Mouse (Mus musculus) thymus, postnatal 4 days (tissue): ENCODE measurements at regions not wholly inside any gene's neighbourhood (a gene's known extent, or its start where the extent isn't known, plus 50 kb on each side); places are given as distances from the start of the nearest gene placed in this dataset.

Source experiments
- DNase-seq: peaks from one replicate; pipeline ENCODE4 v3.0.0; 2021

DNA sequence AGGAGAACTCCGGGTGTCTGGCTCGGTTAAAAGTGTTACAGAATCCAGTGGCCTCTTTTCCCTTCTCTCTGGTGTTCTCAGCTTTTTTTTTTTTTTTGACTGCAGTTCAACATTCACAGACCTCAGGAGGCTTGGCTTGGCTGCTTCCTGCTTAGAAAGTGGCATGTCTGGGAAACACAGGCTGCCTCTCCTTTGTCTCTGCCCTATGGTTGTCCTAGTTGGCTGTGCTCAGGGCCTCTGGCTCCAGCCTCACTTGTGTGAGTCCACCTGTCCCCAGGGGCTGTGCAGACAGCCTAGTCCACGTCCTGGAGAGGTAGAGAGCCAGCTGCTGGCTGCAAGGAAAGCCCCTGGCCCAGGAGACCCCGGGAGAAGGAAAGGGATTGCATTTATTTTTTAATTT, 212.3 kb upstream of the Rbfox1 start:
- no peak for DNase-seq

DNA sequence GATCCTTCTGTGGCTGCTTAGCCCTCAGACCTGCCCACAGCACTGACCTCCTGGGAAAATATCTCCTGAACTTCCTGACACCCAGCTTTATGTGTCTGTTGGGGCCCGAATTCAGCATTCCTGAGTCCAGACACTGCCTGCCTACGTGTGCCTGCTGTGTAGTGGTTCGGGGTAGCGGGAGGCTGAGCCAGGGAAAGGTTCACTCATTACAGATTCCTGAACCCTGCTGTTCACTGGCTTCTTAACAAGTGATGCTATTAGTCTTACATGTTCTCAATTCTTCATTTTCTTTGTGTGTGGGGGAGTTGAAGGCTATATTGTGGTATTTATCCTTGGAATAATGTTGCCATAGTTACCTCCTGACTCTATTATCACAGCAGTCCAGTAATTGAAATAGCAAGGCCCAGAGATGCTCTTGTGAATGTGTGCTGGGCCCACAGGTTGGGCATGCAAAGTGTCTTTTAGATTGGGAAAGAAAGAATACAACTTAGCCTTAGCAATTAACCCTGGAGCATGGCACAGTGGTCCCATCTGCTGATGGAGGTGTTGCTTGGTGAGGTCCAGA, 216.7 kb upstream of the Rbfox1 start:
- no peak for DNase-seq

DNA sequence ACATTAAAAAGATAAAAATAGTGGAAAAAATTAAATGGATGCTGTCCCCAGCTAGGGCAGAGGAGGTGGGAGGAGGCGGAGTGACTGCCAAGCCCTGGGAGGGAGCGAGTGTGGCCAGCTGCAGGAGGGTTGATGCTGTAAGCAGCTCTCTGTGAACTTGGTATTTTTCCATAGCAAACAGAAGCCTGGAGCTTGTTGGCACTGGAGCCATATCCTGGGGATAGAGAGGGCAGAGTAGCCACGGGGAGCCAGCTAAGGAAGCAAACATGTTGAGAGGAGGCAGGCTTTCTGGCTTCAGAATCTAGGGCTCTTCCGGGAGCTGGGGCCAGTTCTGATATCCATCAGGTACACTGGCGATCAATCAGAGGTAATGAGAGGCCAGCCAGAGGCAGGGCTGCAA, 223.2 kb upstream of the Rbfox1 start:
- no peak for DNase-seq

GRCm38 (mm10) chr16:5651551-5651950, 233.6 kb upstream of the Rbfox1 start:
- no peak for DNase-seq

DNA sequence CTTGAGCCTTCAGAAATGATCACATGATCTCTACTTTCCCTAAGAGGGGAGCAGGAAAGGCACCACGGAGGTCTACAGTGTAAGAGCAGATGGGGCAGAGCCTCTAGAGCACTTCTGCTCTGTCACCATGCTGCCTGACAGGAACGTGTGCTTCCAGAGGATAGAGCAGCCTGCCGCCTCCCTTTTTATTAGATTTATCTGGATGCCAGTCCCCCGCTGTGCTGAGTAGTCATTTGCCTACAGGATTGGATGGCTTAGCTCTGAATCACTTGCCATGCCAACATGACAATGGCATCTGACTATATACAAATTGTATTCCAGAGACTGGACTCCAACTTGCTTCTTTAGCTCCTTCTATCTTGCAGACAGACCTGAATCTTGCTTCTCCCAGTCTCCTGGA, 234.2 kb upstream of the Rbfox1 start:
- no peak for DNase-seq

GRCm38 (mm10) chr16:5639956-5640355, 245.2 kb upstream of the Rbfox1 start:
- no peak for DNase-seq

DNA sequence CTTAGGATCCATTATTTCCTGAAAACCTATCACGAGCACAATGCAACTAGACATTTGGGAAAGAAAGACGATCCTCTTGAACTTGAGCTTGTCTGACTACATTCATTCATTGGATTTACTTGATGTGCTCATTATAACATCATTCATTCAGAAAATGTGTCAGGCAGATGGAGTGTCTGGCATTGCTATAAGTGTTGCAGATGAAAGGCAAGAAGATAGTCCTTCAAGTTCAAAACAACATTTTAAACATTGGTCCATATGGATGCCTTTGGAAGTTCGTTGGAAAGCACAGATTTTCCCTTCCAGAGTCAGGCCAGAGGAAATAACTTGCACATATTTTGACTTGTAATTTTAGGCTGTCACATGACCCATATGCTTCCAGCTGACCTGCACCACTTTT, 255.2 kb upstream of the Rbfox1 start:
- no peak for DNase-seq

GRCm38 (mm10) chr16:5627910-5628309, 257.2 kb upstream of the Rbfox1 start:
- no peak for DNase-seq

DNA sequence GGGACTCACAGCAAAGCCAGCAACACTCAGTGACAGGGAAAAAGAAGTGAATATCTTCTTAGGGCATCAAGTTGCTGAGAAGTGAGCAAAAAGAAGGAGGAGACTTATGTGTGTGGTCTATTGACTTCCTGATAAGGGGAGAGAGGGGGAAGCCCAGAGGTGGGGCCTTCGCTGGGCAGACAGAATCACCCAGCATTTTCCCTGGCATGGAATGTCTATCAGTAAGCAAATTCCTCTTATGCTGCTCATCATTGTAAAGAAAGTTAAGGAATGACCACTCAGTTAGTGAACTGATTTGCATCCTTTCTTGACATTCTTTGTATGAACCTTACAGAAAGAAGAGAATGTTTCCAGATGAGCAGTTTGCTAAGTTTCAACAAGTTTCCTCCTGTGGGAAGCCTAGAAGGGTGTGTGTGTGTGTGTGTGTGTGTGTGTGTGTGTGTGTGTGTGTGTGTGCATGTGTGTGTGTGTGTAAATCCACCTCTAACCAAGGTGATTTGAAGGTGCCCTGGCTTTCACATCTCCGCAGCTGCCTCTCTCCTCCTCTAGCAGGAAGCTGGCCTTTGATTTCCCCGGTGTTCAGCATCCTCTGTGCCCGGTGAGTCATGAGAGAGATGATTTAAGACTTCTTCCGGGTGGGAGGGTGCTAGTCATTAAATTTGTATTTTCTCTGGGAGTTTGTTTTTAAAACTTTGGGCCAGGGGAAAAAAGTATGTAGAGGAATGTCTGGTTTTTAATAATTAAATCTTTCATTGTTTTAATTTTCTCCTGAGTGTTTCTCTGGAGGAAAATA, 257.8 kb upstream of the Rbfox1 start:
- no peak for DNase-seq

DNA sequence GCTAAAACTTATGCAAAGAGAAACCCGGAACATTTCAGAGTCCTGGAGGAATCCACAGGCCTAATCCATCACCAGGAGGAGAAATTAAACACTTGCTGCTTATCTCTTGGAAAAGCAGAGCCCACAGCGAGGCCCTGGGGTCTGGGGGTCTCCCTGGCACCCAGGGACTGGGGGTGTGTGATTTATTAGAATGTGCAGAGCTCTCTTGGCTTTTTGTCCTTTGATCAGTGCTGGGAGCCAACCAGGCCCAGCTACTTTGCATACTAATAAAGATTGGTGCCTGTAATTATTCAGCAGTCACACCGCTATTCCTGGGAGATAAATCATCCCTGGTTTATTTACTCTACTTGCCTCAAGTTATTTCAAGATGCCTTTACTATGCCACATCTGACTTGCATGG, 260.0 kb upstream of the Rbfox1 start:
- DNase-seq = no peak

DNA sequence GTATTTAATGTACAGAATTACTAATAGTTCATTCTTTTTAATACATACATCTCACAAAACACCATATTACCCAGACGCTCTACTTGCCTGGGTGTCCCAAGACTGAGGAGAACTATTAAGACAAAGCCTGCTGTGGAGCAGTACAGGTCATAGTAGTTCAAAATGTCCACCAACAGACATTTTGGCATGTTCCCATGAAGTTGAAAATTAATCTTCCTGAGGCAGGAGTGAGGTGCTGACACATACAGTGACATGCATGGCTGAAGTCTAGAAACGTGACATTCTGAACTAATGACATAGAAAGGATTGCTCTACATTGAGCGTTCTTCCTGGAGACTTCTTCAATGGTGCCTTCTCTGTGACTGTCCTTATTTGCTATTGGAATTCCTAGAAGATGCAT, 264.6 kb upstream of the Rbfox1 start:
- no peak for DNase-seq

- no peak for DNase-seq
Measured at GRCm38 (mm10) chr16:5616356-5616755, 268.8 kb upstream of the Rbfox1 start.

GRCm38 (mm10) chr16:5595359-5595758, 289.8 kb upstream of the Rbfox1 start:
- DNase-seq = no peak

DNA sequence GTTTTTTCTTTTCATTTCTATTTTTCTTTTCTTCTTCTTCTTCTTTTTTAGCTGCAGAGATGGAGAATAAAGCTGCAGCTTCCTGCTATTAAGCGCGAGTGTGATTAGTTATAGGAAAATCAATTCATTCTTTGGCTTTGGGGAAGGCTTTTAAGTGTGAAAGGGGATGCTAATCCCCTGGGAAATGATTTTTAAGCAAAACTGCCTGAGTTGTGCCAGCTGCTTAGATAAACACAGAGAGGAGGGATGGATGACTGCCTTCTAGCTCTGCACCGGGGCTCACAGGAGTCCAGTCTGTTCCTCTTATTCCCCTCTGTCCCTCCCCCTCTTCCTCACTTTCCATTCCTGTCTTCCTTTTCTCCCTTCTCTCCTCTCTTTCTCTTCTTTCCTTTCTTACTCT, 306.8 kb upstream of the Rbfox1 start:
- no peak for DNase-seq

DNA sequence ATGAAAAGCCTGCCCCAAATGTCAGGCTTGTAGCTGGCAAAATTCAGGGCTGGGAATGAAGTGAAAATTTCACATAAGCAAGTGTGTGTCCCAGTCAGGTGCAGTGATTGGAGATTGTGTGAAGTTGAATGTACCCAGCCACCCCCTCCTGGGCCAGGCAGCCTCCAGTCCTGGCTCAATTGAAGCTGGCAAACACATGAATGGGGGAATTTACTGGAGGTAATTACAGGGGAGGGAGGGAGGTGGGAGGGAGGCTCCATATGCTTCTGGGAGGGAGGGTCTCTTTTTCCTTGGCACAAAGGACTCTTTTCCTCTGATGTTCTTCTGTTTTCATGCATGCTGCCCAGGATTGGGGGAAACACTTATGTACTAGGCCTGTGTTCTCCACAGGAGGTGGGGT, 312.4 kb upstream of the Rbfox1 start:
- DNase-seq = no peak

- no peak for DNase-seq
Measured at GRCm38 (mm10) chr16:5570619-5571018, 314.5 kb upstream of the Rbfox1 start.

DNA sequence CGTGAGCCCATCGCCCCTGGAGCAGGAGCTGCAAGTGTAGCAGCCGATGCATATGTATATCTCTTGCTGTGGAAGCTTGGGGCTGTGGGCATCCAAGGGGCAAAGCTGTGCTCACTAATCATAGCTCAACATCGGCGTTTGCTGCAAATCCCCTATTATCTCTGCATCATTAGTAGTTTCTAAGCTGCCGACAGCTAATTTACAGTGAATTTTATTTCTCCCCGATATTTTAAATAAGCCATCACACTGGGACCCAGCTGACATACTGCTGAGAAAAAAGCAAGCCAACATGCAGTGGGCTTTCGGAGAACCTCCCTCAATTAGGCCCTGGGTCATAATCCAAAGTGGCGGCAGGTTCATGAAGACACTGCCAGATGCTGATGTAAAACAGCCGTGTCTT, 313.3 kb upstream of the Eef2kmt start:
- DNase-seq = no peak

DNA sequence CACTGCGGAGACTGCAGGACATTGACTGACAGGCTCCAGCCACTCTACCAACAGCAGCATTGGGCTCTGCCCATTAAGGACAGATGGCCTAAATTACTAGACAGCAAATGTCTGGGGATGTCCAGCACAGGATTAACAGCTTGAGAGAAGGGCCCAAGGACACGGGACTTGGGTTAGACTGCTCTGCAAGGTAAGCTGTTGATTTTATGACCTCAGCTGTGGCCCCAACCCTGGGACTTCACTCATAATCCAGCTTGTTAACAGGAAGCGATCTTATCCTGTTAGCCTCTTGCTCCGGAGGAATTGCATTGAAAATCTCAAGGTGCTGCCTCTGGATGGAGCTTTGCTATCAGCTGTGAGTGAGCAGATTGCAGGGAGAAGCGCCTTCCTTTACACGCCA, 293.2 kb upstream of the Eef2kmt start:
- no peak for DNase-seq

DNA sequence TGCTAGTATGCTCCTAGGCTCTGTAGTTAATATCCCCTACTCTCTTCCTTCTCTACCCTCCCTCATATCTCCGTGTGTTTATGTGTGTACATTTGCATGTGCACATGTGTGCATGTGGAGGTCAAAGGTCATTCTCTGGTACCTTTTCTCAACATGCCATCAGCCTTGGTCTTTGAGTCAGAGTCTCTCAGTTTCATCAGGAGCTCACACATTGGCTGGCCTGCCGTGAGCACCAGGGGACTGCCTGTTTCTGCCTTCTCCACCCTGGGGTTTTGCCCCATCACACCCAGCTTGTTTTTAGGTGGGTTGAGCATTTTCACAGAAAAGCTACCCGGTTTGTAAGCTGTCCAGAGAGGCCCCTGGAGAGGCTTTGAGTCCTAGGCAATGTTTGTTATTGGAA, 292.8 kb upstream of the Eef2kmt start:
- no peak for DNase-seq

GRCm38 (mm10) chr16:5546808-5547207, 291.0 kb upstream of the Eef2kmt start:
- DNase-seq = no peak

DNA sequence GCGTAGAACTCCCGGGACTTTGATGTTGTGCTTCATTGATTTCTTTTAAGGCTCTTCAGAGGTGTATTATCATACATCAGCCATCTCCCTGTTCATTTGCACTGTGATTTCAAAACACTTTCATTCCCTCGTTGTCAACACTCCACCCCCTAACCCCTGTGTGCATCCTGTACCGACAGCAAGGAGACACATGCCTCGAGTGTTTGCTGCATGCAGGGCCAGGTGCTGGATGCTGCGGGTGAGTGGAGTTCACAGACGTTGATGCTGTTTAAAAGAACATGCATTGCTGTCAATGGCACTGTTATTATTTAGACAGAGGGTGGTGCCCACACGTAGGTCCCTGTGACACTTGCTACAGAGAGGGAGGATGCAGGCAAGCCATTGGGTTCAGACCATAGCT, 290.0 kb upstream of the Eef2kmt start:
- no peak for DNase-seq

DNA sequence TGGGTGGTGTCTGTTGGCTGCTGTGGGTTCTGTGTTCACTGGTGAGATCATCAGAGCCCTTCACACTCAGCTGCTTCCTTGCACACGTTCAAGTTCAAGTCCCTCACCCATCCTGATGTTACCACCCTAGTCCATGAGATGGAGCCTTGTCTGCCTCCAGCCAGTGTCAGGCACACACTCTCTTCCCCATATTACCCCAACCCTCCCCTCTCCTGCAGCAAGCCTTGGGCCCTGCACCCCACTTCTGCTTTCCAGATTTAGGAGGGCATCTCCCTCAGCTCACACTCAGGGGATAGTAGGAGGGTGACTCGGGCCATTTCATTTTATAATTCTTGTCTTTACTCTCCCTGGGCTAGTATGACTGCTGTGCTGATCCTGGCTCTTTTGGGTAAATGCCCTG, 288.7 kb upstream of the Eef2kmt start:
- DNase-seq = no peak

DNA sequence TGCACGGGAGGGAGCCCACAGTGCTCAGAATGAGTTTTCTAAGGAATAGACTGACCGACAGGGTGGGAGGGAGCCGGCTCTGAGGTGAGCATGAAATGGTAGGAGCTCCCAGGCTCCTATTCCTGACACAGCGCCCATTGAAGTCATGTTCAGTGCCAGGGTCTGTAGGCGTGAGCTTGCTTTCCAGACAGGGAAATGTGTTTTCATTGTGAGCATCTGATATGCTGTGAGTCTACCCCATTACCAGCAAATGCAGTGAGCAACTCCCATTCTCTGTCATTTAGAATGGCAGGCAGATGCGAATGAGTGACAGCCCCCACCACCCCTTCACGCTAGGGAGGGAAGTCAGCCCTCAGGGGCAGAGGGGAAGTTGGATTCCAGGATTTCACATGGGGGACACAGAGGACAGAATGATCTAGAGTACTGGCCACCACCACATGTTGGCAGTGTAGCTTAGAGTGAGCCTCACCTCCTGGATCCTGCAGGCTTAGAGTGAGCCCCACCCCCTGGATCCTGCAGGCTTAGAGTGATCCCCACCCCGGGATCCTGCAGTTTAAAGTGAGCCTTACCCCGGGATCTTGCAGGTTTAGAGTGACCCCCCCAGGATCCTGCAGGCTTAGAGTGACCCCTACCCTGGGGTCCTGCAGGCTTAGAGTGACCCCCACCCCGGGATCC, 283.2 kb upstream of the Eef2kmt start:
- no peak for DNase-seq
